Comparison of ENCODE assay signal across 8 mouse cellular contexts in the genomic region with DNA sequence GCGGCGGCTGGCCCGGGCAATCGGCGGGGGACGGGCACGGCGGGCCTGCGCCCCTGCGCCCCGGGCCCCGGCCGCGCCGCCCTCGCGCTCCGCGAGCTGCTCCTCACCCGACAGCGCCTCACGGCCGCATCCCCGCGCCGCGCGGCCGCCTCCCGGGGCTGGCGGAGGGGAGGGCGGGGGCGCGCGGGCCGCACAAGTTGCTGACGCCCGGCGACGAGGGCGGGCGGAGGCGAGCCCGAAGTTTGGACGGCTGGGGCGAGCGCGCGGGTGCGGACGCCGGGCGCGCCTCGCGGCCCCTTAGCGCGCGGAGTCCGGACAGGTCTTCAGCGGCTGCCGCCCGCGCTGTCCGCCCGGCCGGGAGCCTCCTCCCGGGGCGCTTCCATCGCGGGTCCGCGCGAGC. TPM values are rescaled to one million over a fixed set of nuclear protein-coding genes. Genes with fewer than 3 reads are reported as not detected.
DNase-seq lines count a peak whose midpoint lies in the region; ATAC-seq lines count a peak whose summit lies in the region.

No protein-coding gene starts in this region.

- under 1% methylated on average over 64 of the region's 74 CpGs for WGBS in heart, embryonic 12.5 days

- H3K4me1 ChIP-seq in heart, embryonic 12.5 days (replicated peaks) = peaks cover 19% of the 10 kb centered on the region

- H3K4me3 ChIP-seq in heart, embryonic 12.5 days = peak overlapping the region; percentile 99

- ATAC-seq in heart, embryonic 12.5 days (ENCODE audit: insufficient number of reproducible peaks, low FRiP score) = peak; percentile 41

- H3K4me2 ChIP-seq in heart, embryonic 12.5 days = peak overlapping the region; percentile 76

- H3K27ac ChIP-seq in heart, embryonic 12.5 days (ENCODE audit: poor library complexity, severe bottlenecking) = peak overlapping the region; percentile 97

- peak; percentile 58 to 72 for DNase-seq in spleen, adult 18-20 months
- no peak for DNase-seq in spleen, adult 12 weeks (ENCODE audit: low spot score)
- peak; percentile 44 for DNase-seq in c-Kit-positive CD71-positive TER-119-positive erythroid progenitor cells, embryonic 14.5 days (ENCODE audit: low spot score)
- peak; percentile 60 to 85 for DNase-seq in kidney, postnatal 25 days
- DNase-seq in lung, postnatal 25 days (ENCODE audit: low spot score) = peak; percentile 35
- peak; percentile 60 to 63 for DNase-seq in spleen, postnatal 36 days (ENCODE audit: low spot score in 2 of 2)
- DNase-seq in cerebellum, adult 9-11 months = no peak

- no peaks in the 10 kb centered on the region for H3K9me3 ChIP-seq in heart, embryonic 12.5 days (replicated peaks)

- peak overlapping the region; percentile 97 for H3K9ac ChIP-seq in heart, embryonic 12.5 days

- H3K27me3 ChIP-seq in heart, embryonic 12.5 days (replicated peaks) = no peaks in the 10 kb centered on the region

- H3K36me3 ChIP-seq in heart, embryonic 12.5 days = no peaks in the 10 kb centered on the region

RNA-seq across cellular contexts. Expression of a gene that starts 6.6 kb away (rescaled TPM):
- 43.0 and 45.6 TPM in 2 replicates for polyA plus RNA-seq in heart, embryonic 12.5 days (2016; fragmentation: Nextera tagmentation; extraction: Ambion mirVana)

Comparison
In these comparisons a context has a peak if more than half of its experiments do, and no peak if none do; other contexts are left out.
1. DNase-seq: peak in spleen, adult 18-20 months (2 of 2), c-Kit-positive CD71-positive TER-119-positive erythroid progenitor cells, embryonic 14.5 days (single experiment), kidney, postnatal 25 days (2 of 2), lung, postnatal 25 days (single experiment) and spleen, postnatal 36 days (2 of 2); none in spleen, adult 12 weeks (single experiment) and cerebellum, adult 9-11 months (single experiment).